Mouse (Mus musculus): ENCODE results near the gene Apbb2. TPM values are rescaled to one million over a fixed set of nuclear protein-coding genes. Genes with fewer than 3 reads are reported as not detected.
A peak's percentile ranks its signal among the peaks of the same experiment; 100 is the strongest.

Gene Apbb2
- total RNA-seq, 2 experiments from 2014 or later = 55.9 to 59.5 TPM

DNA sequence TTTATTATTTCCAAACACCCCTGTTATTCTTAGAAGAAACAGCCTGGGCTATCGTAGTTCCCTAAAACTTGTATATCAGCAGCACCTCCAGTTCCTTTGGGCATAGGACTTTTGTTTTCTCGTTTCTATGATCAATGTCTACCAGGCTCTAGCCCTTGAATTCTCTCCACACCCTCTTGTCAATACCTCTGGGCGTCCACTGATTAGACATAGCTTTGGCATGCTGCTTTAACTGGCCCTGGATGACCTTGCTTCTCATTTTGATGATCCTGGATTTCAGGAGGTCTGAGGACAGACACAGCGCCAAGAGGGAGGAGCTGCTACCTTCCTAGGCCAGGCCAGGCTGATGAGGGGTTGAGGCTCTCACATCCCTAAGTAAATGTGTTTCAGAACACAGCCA, 196.6 kb downstream of the Apbb2 start:
- no peak for DNase-seq (ENCODE audit: low spot score in 2 of 2)

DNA sequence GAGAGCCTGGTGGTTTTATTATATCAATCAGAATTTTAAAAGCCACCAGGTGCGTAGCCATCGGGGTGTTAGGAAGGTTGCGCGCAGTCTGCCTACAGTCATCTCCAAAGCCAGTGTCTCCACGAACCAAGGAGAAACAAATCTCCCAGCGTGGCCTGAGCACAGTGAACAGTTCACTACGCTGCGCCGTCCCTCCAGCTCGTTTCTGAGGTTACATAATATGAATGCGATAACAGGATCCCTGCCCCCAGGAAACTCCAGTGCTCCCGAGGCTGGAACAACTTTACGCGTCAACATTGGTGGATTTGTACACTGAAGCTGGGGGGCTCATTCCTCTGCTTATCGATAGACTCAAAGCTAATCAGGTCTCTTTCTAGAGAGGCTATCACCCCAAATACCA, 197.4 kb downstream of the Apbb2 start:
- no peak for DNase-seq (ENCODE audit: low spot score in 2 of 2)

DNA sequence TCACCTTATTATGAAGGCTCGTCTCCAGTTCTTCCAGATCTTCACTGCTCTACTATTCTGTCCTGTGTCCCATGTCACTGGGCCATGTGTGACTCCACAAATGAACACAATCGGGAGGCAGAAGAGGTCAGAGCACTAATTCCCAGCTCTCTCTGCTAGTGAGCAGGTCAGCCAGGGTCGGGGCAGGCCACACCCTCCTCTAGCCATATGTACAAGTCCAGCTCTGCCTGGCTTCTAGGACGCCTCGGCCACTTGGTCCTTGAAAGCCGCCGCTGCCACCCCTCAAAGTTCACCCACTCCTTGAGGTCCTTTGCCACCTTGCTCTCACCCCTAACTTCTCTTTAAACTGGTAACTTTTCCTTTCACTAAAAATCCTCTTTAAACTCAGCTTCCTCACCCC, 198.6 kb downstream of the Apbb2 start:
- DNase-seq (ENCODE audit: low spot score in 2 of 2) = no peak

DNA sequence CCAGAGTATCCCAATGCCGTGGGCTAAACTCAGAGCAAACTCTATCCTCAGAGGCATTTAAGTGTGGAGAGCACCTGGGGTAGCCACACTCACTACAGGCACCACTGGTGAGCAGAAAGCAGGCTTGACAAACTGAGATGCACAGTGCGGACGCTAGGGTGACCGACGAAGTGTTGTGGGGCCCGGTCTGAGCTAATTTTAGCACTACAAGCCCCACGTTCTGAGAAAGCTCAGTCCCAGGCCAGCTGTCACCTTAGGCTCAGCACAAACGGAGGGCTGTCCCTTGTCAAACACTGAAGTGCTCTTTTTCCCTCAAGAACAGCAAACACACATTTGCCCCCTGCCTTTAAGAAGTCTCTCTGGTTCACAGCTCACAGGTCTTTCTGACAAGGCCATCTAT, 201.3 kb downstream of the Apbb2 start:
- DNase-seq (ENCODE audit: low spot score in 2 of 2) = no peak

DNA sequence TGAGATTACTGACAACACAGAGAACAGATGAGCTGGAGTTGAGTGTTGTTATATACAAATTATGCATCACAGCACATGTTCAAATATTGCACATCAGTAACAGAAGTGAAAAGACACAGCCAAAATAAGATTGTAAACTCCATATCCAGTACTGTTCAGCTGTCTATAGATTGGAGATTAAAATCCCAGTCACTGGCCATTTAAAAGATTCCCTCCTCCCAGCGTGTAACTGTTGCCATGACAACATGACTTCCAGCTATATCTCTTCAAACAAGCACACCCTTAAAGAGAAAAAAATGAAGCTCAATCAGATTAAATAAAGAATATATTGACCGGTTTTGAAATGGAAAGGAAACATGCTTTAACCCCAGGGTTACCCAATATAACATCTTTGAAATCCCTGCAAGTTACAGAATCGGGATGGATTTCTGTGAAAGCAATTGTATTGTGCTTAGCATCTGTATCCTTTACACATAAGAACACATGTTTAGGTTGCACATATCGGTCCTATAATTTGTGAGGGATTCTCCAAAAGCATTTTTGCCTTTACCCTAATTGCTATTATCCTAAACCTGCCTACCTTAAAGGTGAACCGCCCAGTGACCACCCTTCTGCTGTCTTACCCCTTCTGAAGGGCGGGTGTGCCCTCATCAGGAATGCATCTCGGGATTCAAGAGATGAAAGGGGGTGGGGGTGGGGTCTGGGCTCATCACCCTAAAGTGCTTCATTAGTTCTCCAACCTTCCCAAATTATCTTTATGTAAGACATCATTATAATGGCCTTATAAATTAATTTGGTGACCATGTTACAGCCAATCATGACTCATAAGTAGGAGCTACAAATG, 202.7 kb downstream of the Apbb2 start:
- DNase-seq (ENCODE audit: low spot score in 2 of 2) = no peak

DNA sequence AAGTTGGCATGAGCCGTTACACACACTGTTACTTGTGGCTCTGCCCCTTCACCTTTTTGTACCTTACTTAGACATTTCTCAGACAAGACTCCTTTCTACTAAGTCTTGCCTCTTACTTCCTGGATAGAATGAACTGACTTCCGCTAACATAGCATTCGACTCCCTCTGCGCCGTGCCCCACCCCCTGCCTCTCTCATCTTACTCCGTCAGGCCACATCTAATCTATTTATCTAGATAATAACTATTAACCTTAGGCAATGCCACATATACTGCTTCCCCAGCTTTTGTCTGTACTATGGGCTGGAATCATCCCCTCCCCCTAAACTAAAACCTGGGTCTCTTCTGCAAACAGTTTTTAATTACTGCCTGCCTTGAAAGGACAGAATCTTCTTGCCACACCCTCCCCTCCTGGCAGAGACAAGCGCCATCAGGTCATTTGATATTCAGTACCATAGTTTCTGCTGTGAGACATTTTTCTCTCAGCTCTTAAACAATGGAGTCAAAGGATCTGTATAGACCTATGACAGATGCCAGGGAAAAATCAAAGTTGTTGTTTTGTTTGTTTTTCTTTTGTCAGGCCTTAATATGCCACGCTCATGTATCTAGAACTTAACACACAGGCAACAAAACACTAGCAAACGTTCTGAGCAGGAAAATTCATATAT, 203.4 kb downstream of the Apbb2 start:
- no peak for DNase-seq (ENCODE audit: low spot score in 2 of 2)

DNA sequence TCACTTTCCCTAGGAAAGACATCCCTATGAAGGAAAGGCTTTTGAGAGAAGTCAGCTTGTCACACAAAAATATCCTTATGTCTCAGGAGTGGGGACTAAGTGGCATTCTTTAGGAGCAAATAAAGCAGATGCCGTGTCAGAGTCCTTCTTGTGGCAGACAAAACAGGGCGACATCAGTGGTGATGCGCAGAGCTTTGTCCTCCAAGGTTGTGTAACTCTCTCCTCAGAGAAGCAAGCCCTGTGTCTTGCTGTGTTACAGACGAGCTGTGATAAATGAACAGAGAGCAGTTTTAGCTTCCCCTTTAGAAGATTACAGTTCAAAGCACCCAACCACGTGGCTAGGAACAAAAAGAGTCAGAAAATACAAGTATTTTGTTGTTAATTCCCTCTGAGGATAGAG, 205.2 kb downstream of the Apbb2 start:
- no peak for DNase-seq (ENCODE audit: low spot score in 2 of 2)

DNA sequence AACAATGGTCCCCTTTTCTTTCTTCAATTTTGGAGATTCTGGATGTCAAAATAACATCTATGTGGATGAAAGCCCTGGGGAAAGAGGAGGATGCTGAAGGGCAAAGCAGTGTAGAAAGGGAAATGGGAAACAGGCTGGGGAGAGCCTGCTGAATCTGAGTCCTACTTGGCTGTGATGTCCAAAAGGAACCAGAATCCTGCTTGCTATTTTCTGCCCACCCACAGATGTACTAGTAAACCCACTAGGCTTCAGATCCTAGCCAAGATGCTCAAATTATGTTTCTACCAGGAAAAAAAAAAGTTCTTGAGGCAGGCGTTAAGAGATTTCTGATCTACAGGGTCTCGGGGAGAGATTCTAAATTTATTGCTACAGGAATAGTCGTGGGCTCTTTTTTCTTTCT, 205.8 kb downstream of the Apbb2 start:
- peak in 1 of 2 experiments; percentile 47 for DNase-seq (ENCODE audit: low spot score in 2 of 2)

DNA sequence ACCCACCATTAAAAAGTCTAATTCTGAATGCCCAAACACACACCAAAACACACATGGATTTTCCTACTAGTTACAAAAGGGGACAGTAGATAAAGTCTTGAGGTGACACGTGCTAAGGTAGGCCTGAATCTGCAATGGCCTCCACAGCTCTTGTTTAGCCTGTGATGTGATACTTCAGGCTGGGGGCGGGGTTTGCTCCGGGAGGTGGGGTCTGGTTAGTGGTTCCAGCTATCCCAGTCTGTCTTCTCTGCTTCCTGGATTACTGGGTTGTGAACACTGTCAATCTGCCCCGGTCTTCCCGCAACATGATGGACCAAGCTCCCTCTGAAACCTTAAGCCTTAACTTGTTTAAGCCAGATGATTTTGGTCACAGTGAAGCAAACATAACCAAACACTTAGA, 210.0 kb downstream of the Apbb2 start:
- no peak for DNase-seq (ENCODE audit: low spot score in 2 of 2)

DNA sequence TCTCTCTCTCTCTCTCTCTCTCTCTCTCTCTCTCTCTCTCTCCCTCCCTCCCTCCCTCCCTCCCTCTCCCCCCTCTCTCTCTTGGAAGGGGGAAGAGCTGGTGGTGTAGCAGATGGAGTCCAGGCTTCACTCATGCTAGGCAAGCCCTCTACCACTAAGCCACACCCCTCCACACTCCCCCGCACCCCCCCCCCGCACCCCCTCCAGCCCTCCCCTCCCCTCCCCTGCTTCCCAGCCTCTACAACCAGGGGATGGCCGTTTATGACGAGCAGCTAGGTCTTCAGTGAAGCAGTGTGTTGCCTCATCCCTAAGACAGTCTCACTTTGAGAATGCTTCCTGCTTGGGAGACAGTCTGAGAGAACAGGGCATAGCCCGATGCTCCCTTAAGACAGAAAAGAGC, 210.6 kb downstream of the Apbb2 start:
- no peak for DNase-seq (ENCODE audit: low spot score in 2 of 2)

DNA sequence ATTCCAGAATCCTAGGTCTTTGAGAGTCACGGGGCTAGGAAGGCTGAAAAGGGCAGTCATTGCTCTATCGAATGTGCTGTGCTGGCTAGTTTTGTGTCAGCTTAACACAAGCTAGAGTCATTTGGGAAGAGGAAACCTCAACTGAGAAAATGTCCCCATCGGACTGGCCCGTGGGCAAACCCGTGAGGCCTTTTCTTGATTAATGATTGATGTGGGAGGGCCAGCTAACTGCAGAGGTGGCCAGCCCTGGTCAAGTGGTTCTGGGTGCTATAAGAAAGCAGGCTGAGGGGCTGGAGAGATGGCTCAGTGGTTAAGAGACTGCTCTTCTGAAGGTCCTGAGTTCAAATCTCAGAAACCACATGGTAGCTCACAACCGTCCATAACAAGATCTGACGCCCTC, 212.2 kb downstream of the Apbb2 start:
- no peak for DNase-seq (ENCODE audit: low spot score in 2 of 2)

DNA sequence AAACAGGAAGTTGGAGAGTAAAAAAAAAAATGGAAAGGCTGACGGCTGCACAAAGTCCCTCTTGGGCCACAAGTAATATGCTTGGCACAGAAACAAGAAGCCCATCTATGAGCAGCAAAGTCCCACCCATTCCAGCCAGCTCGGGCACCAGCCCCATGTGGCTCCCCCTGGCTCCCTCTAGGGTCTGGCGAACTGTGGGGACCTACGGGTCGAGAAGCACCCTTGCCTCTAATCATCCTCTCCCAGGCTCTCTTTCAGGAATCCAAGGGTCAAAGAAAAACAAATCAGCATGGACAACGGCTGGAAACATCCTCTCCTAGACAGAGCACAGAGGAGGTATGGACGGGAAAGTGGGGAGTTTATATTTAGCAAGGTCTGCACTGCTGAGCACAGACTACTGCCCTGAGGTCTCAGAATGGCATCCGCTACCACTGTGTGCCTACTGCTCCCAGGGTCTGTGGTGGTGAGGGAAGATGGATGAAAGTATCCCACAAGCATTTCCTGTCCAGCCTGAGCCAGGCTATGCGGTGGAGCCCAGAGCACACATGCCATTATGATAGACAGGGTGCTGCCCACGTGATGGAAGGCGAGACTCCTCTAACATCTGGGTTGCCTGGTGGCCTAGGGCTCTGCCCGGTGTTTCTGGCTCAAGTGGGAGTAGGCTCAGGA, 212.7 kb downstream of the Apbb2 start:
- no peak for DNase-seq (ENCODE audit: low spot score in 2 of 2)

DNA sequence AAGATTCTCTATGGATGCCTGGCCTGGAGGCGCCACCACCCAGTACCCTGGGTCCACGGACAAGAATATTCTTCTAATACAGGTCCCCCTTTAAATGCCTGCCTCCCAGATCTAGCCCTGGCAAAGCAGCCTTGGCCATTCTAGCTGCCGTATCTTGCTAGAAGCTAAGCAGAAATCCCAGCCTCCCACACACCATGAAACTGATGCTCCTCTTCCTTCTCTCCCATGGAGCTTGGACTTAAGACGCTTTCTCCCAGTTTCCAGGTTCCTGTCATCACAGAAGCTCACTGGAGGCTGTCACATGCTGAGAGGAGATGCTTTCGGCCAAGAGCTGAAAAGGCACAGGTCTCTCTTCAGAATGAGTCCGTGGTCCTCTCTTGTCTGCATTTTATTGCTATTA, 213.3 kb downstream of the Apbb2 start:
- DNase-seq (ENCODE audit: low spot score in 2 of 2) = no peak

DNA sequence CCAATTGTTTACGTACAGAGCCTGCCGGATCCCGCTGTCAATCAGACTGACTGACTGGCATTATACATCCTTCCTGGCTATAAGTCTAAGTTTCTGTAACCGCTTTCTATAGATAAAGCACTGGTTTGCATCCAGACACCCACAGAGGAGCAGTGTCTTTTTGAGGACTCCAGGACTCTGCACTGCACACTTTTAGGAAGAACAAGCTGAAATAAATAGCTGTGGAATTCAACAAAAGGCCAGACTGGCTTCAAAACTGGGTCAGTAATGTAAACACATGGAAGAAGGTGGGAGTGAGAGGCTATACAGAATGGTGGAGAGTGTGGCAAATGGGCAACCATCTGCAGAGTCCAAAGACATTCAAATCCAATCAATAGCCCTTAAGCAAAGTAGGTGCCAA, 218.0 kb downstream of the Apbb2 start:
- no peak for DNase-seq (ENCODE audit: low spot score in 2 of 2)

DNA sequence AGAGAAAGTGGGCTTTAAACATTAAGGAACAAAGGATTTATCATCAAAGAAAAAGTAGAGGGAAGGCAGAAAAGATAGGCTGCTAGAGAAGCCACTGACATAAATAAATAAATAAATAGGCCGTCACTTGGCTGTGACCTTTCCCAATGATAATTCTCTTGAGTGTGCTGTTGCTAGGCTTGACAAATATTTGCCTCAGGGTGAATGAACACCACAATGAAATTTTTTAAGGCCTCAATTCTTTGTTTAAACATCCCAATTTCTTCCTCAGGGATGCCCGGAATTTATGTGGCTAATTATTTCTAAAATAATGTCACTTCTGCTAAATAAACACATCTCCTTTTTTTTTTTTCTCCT, 219.3 kb downstream of the Apbb2 start:
- no peak for DNase-seq (ENCODE audit: low spot score in 2 of 2)

DNA sequence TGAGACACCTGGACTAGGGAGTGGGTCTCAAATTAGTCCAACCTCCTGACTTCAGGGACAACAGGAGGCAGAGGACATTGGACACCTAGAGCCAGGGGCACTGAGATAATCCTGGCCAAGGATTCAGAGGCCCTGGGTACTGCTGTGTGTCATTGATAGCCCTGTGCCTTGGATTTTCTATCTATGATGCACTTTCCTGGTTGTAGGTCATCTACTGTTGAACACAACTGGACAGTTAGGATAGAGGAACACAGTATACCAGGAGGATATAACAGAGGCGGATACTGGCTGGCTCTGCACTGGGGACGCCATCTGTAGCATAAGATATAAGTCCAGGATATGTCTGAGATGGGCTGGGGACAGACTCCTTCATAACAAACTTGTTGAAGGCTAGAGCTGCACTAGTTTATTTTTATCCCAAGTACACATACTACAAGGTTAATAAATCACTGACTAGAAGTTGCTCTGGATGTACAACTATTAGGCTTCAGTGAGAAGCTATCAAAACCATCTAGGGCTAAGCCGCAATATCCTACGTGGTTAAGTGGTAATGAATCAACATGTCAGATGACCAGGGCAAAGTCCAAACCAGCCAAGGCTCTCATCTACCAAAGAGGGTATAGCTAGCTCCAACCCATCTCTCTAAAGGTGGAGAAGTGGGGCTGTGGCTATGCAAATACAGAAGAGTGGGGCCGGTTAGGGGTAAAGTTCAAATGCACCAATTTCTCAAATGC, 219.9 kb downstream of the Apbb2 start:
- no peak for DNase-seq (ENCODE audit: low spot score in 2 of 2)

DNA sequence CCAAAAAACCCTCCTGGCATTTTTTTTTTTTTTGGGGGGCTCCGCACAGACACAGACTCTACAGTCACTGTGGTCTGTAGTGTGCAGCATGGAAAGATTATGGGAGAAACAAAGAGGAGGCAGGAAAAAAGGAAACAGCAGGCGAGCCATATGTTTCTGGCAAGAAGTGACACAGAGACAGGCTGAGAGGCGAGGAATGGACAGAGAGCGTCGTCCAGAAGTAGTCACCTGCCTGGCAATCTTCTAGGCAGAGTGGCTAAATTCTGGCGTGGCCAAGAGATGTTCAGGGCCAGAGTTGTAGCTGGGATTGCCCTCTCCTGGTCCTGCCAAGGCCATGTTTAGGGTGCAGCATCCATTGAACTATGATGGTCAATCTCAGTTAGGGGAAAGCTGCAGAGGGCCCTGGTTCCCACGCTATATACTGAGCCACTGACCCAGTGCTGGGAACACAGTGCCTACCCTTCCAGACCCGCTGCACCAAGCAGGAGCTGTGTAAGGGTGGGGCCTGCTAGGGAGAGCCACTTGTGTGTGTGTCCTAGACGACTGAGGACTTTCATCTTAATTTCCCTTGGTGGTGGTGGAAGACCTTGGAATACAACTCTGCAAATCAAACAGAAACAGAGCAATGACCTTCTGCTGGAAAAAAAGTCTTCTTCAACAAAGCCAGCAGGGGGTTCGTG, 224.7 kb downstream of the Apbb2 start:
- DNase-seq (ENCODE audit: low spot score in 2 of 2) = no peak

DNA sequence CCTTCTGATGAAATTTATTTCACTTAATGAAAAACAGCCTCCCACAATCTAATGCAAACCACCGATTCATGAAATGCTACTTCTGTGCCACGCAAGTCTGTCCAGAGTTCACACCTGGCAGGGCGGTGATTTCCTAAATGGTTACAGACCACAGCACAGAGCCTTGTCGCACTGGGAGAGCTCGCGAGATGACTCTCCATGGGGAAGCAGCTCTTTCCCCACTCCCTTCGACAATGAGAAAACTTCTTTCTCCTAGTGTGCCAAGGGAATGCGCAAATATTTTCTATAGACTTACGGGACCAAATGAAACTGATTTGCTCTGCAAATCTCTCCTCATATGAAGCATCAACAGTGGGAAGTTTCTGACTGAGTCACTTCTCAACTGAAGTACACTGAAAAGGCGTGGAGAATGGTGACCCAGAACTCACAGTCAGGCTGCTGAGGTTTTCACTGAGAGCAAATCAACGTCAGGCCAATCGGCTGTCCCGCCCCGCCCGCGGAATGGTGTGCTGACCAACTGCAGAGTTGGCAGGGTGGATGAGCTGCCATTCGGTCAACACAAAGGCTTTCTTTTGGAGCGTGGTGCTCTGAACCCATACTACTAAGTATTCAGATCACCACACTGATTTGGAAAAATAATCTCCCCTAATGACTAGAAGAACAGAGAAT, 225.6 kb downstream of the Apbb2 start:
- DNase-seq (ENCODE audit: low spot score in 2 of 2) = peak in 1 of 2 experiments; percentile 35

DNA sequence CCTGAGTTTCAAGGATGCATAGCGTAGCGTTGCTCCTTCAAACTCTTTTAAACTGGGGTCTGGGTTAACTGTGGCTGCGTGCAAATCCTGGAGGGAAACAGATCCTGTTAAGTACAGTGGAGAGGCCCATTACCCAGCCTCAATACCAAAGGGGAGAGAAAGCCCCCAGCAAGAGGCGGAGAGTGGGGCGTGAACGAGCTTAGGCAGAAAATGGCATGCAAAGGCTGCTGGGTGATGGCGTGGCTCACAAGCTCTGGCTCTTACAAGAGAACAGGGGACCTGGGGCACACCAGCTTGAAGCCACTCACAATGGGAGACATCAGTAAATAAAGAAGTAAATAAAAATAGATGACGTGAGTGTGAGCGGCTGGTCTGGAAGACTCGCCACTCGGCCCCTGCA, 226.8 kb downstream of the Apbb2 start:
- no peak for DNase-seq (ENCODE audit: low spot score in 2 of 2)

DNA sequence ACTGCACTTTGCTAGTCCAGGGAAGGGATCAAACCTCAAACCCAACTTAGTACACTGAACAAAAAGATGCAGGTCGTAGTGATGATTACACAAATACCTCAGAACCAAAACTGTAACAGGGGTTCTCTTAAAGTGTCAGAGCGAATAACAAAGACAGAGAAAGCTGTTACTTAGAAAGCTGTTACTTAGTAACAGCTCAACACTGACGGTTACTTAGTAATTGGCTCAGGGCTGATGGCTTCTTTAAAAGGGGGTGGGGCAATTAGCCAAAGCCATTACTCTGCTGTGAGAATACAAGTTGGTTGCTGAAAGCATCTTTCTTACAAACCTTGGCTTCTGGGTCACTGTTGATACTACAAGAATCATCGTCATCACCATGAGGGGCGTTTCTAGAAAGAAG, 227.3 kb downstream of the Apbb2 start:
- no peak for DNase-seq (ENCODE audit: low spot score in 2 of 2)

DNA sequence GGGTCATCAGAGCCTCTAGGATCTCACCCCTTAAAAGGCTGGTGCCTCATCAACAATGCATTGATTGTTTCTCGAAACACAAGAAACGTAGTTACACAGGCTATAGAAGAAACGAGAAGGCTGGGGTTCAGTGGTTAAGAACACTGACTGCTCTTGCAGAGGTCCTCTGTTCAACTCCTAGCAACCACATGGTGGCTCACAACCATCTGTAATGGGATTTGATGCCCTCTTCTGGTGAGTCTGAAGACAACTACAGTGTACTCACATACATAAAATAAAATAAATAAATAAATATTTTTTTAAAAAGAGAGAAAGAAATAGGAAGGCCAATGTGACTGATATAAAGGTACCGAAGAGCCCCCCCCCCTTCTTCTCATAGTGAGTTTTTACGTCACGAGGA, 228.0 kb downstream of the Apbb2 start:
- no peak for DNase-seq (ENCODE audit: low spot score in 2 of 2)
